Mouse (Mus musculus) hindbrain, embryonic 10.5 days (tissue): ENCODE data around the gene Tbx15. TPM values are rescaled to one million over a fixed set of nuclear protein-coding genes. Genes with fewer than 3 reads are reported as not detected.
A peak's percentile ranks its signal among the peaks of the same experiment; 100 is the strongest.

ENCODE experiments used
- DNase-seq: peaks from one replicate; pipeline ENCODE4 v3.0.0-alpha.2; 2017; ENCODE audit warnings: low spot score
- H3K27ac ChIP-seq: fragments of 300-500 bp; sonication (generic); 2 replicates; pipeline ENCODE4 v1.5.1; 2016; ENCODE audit warnings: mild to moderate bottlenecking, moderate library complexity
- H3K27me3 ChIP-seq: fragments of 300-500 bp; sonication (generic); 2 replicates; pipeline ENCODE4 v1.6.1; 2016; ENCODE audit warnings: mild to moderate bottlenecking; ENCODE audit not compliant: poor library complexity, insufficient read depth, severe bottlenecking
- H3K36me3 ChIP-seq: fragments of 300-500 bp; sonication (generic); 2 replicates; pipeline ENCODE4 v1.6.1; 2016; ENCODE audit warnings: mild to moderate bottlenecking, moderate library complexity
- H3K4me1 ChIP-seq: fragments of 300-500 bp; sonication (generic); replicated peaks from 2 replicates; pipeline ENCODE4 v1.6.1; 2016; ENCODE audit warnings: mild to moderate bottlenecking
- H3K4me3 ChIP-seq: fragments of 300-500 bp; sonication (generic); 2 replicates; pipeline ENCODE4 v1.5.1; 2016; ENCODE audit warnings: mild to moderate bottlenecking, moderate library complexity
- H3K9me3 ChIP-seq: fragments of 300-500 bp; sonication (generic); 2 replicates; pipeline ENCODE4 v1.6.1; 2016; ENCODE audit warnings: mild to moderate bottlenecking, moderate library complexity
- WGBS: fragments of 180-500 bp; shearing (Covaris S2); methylation state at CpG from one replicate; pipeline ENCODE4 v1.1.7; 2016; 5-methylcytosine and 5-hydroxymethylcytosine counted together
- polyA plus RNA-seq: library from polyadenylated mRNA; unstranded; fragments of >200 nt; fragmentation: Nextera tagmentation; extraction: Ambion mirVana; gene quantifications from 2 replicates; pipeline ENCODE4 v1.2.1, GENCODE M21; 2016

Gene Tbx15
- polyA plus RNA-seq, 1 experiment from 2014 or later: 2.2 TPM

- 1% methylated on average over 16 of the region's 16 CpGs for WGBS
- peak overlapping the region; percentile 56; the same call in 1 of the 2 replicates for H3K4me3 ChIP-seq
- H3K27ac ChIP-seq: no peak overlapping the region
- no peaks in the 10 kb centered on the region for H3K9me3 ChIP-seq
- H3K36me3 ChIP-seq: no peaks in the 10 kb centered on the region
- peaks cover 38% of the 10 kb centered on the region for H3K4me1 ChIP-seq
- H3K27me3 ChIP-seq: peaks cover 100% of the 10 kb centered on the region
- DNase-seq: peak; percentile 50
Observed at GRCm38 (mm10) chr3:99252461-99253091, 12.4 kb downstream of the Tbx15 start.

DNA sequence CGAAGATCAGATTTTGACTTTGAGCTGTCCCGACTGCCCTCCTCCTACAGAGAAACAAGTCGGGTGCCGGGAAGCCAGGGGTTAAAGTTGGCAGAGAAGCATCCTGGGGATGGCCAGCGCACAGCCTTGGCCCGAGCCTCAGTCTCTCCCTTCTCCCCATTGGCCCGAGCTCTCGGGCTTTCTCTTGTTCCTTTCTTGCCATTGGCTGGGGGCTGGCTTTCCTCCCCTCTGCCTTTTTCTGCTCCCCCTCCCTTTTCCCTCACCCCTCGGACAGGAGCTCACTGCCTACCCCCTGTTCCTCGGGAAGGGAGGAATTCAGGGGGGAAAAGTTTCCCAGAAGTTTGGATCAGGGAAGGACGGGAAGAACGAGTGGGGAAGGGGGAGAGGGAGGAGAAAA, 12.9 kb downstream of the Tbx15 start:
- H3K27ac ChIP-seq: no peak overlapping the region
- DNase-seq: peak; percentile 82
- peaks cover 100% of the 10 kb centered on the region for H3K27me3 ChIP-seq
- under 1% methylated on average over 12 of the region's 12 CpGs for WGBS
- H3K9me3 ChIP-seq: no peaks in the 10 kb centered on the region
- peak overlapping the region; percentile 56 for H3K4me3 ChIP-seq
- no peaks in the 10 kb centered on the region for H3K36me3 ChIP-seq
- H3K4me1 ChIP-seq: peaks cover 36% of the 10 kb centered on the region

GRCm38 (mm10) chr3:99253497-99254451, 13.6 kb downstream of the Tbx15 start:
- DNase-seq: peak; percentile 77
- Histone ChIP-seq H3K36me3 (no peaks in the 10 kb centered on the region), H3K4me1 (peaks cover 30% of the 10 kb centered on the region), H3K4me3 (peak overlapping the region; percentile 56), H3K9me3 (no peaks in the 10 kb centered on the region), H3K27me3 (peaks cover 100% of the 10 kb centered on the region), H3K27ac (peak overlapping the region; percentile 72)
- under 1% methylated on average over 73 of the region's 73 CpGs for WGBS

DNA sequence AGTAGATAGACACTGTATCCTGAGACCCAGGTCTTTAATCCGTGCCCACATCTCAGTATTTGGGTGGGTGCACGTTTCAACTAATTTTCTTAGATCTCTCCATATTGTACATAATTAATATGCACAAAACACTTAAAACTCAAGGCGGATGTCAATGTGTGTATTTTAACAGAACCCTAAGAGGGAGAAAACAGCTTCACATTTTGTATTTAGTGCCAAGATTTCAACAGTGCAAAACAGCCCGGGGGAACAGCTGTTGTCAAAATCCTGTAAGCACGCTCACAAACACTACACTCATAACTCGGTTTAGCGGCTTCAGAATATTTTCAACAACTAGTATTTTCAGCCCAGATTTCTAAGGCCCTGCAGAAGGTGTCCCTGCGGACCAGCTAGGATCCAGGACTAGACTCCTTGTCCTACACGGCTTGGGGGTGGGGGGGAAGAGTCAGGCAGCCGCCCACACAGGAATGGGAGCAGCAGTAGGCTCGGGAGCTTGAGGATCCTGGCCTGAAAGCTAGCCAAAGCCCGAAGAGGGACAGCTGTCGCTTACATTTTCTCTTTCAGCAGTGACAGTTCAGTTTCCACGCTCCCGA, 14.5 kb downstream of the Tbx15 start:
- Histone ChIP-seq H3K36me3 (no peaks in the 10 kb centered on the region), H3K9me3 (no peaks in the 10 kb centered on the region), H3K4me3 (peak overlapping the region; percentile 56), H3K27ac (no peak overlapping the region), H3K27me3 (peaks cover 100% of the 10 kb centered on the region), H3K4me1 (peaks cover 26% of the 10 kb centered on the region)
- WGBS: 1% methylated on average over 15 of the region's 15 CpGs
- DNase-seq: peak; percentile 50

- H3K4me3 ChIP-seq: peak overlapping the region; percentile 56; the same call in 1 of the 2 replicates
- no peak overlapping the region for H3K27ac ChIP-seq
- no peaks in the 10 kb centered on the region for H3K36me3 ChIP-seq
- peak; percentile 40 for DNase-seq
- 5% methylated on average over 11 of the region's 11 CpGs for WGBS
- H3K27me3 ChIP-seq: peaks cover 100% of the 10 kb centered on the region
- H3K9me3 ChIP-seq: no peaks in the 10 kb centered on the region
- H3K4me1 ChIP-seq: peaks cover 26% of the 10 kb centered on the region
Observed at GRCm38 (mm10) chr3:99255411-99256365, 15.5 kb downstream of the Tbx15 start.

DNA sequence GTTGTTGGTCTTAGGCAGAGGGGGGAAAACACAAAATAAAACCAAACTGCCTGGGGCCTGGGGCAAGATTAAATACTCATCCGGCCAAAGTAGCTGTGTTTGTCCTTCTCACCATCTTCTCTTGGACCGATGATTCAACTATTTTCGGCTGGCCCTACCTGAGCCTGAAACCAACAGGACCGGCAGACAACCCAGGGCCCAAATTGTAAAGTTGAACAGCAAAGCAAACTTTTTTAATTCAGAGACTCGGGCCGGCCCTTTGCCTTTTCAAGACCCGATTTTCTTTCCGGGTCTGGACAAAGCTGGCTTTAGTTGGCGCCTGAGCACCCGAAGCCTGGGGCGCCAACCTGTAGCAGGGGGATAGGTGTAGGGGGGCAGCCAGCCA, 16.2 kb downstream of the Tbx15 start:
- peaks cover 26% of the 10 kb centered on the region for H3K4me1 ChIP-seq
- no peaks in the 10 kb centered on the region for H3K36me3 ChIP-seq
- peak overlapping the region; percentile 56; the same call in 1 of the 2 replicates for H3K4me3 ChIP-seq
- peaks cover 100% of the 10 kb centered on the region for H3K27me3 ChIP-seq
- H3K27ac ChIP-seq: no peak overlapping the region
- H3K9me3 ChIP-seq: no peaks in the 10 kb centered on the region
- 2% methylated on average over 11 of the region's 11 CpGs for WGBS
- DNase-seq: no peak

DNA sequence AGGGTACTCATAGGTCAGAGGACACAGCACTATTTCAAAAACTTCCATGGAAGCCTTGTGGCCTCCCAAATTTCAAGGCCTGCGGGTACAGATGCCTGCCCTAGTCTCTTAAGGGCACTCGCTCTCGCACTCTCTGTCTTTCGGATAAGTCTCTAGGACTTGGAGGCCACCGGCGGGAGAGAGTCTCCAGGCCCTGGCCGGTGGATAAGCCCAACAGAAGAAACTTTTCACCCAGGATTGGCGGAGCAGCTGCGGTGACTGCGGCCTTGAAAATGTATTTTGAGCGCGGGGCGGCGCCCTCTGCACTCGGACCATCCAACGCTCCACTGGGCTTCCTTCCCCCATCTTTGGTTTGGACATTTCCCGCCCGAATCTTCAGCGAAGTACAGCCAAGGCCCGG, 16.6 kb downstream of the Tbx15 start:
- no peaks in the 10 kb centered on the region for H3K9me3 ChIP-seq
- no peak overlapping the region for H3K27ac ChIP-seq
- peak overlapping the region; percentile 56 for H3K4me3 ChIP-seq
- H3K4me1 ChIP-seq: peaks cover 26% of the 10 kb centered on the region
- 1% methylated on average over 20 of the region's 20 CpGs for WGBS
- peaks cover 100% of the 10 kb centered on the region for H3K27me3 ChIP-seq
- DNase-seq: peak; percentile 80
- no peaks in the 10 kb centered on the region for H3K36me3 ChIP-seq

- Histone ChIP-seq H3K27ac (no peak overlapping the region), H3K9me3 (no peaks in the 10 kb centered on the region), H3K36me3 (no peaks in the 10 kb centered on the region), H3K4me3 (no peak overlapping the region), H3K4me1 (peaks cover 26% of the 10 kb centered on the region), H3K27me3 (peaks cover 100% of the 10 kb centered on the region)
- 3% methylated on average over 29 of the region's 29 CpGs for WGBS
- peak; percentile 38 for DNase-seq
Observed at GRCm38 (mm10) chr3:99257586-99258577, 17.7 kb downstream of the Tbx15 start.

- Histone ChIP-seq H3K9me3 (no peaks in the 10 kb centered on the region), H3K4me3 (no peak overlapping the region), H3K27ac (no peak overlapping the region), H3K36me3 (no peaks in the 10 kb centered on the region), H3K27me3 (peaks cover 100% of the 10 kb centered on the region), H3K4me1 (peaks cover 8% of the 10 kb centered on the region)
- no peak for DNase-seq
- WGBS: 6% methylated on average over 6 of the region's 6 CpGs
Observed at GRCm38 (mm10) chr3:99259741-99260270, 19.6 kb downstream of the Tbx15 start.

DNA sequence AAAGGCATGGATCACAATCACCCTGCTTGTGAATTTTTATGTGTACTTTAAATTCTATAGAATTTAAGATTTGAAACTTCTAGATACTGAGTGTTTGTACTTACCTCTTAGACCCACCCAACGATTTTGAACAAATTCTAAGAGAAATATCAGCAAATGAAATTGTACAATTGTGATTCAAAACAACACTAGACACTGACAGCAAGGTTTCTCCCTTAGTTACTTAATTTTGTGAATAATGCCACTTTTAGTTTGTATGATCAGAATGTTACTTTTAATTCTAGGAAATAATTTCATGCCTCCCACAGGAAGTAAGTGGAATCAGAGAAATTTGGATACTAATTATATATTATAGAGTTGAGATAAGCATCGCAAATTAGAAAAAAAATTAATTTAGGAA, 20.2 kb downstream of the Tbx15 start:
- H3K4me1 ChIP-seq: peaks cover 6% of the 10 kb centered on the region
- no peak overlapping the region for H3K27ac ChIP-seq
- no peak overlapping the region for H3K4me3 ChIP-seq
- no peaks in the 10 kb centered on the region for H3K9me3 ChIP-seq
- peaks cover 100% of the 10 kb centered on the region for H3K27me3 ChIP-seq
- DNase-seq: no peak
- H3K36me3 ChIP-seq: no peaks in the 10 kb centered on the region
- 36% methylated on average over 2 of the region's 2 CpGs for WGBS

DNA sequence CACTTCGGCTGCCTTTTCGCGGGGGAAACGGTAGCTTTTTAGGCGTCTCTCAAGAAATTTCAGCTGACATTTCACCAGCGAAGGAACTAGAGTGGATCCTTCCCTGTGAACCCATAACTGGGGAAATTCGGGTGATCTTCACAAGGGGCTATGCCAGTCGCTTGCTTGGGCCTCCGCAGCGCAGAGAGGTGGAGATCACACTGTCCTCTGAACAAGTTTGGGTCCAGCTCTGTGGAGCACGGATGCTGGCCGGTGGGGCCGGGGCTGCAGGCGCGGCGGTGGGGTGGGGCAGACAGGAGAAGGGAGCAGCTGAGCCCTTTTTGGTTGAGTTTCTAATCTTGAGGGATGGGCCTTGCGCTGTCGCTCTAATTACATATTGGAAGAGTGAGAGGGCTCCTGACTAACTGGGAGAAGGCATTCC, 21.2 kb downstream of the Tbx15 start:
- Histone ChIP-seq H3K27me3 (peaks cover 100% of the 10 kb centered on the region), H3K27ac (no peak overlapping the region), H3K9me3 (no peaks in the 10 kb centered on the region), H3K4me3 (no peak overlapping the region), H3K4me1 (peaks cover 6% of the 10 kb centered on the region), H3K36me3 (no peaks in the 10 kb centered on the region)
- WGBS: under 1% methylated on average over 18 of the region's 18 CpGs
- peak; percentile 56 for DNase-seq
